Mouse (Mus musculus): ENCODE results near the gene Rhd. TPM values are rescaled to one million over a fixed set of nuclear protein-coding genes. Genes with fewer than 3 reads are reported as not detected.

The Rhd gene
- polyA plus RNA-seq, 1 experiment from 2014 or later: 0.32 TPM

GRCm38 (mm10) chr4:134869068-134869730 is 4.9 kb downstream of the Rhd start:
- ATAC-seq (replicated peaks; ENCODE audit: low FRiP score, low read depth): no peak
- Histone ChIP-seq H3K36me3 (ENCODE audit: insufficient read depth, low read length) (no peaks in the 10 kb centered on the region), H3K27me3 (ENCODE audit: insufficient read depth, low read length) (peaks cover 5% of the 10 kb centered on the region; the same call in 1 of the 2 replicates), H3K4me3 (replicated peaks; ENCODE audit: low read depth, low read length) (no peak overlapping the region), H3K9me3 (replicated peaks; ENCODE audit: low read length) (no peaks in the 10 kb centered on the region), H3K27ac (no peak overlapping the region), H3K9ac (ENCODE audit: low read depth, low read length) (0 out of 2 replicates have a peak overlapping the region, but pooled peaks have one; percentile 24), H3K4me1 (replicated peaks; ENCODE audit: insufficient read depth, low read length) (peaks cover 6% of the 10 kb centered on the region), H3K4me2 (ENCODE audit: low read length) (peak overlapping the region; percentile 39)
- no peak for DNase-seq (ENCODE audit: low spot score)
- WGBS: 16% methylated on average over 16 of the region's 16 CpGs
- TF ChIP-seq CTCF (IDR thresholded peaks at IDR 0.05; ENCODE audit: low read depth): no peak

GRCm38 (mm10) chr4:134869815-134870375 is 5.6 kb downstream of the Rhd start:
- H3K9me3 ChIP-seq (replicated peaks; ENCODE audit: low read length): no peaks in the 10 kb centered on the region
- H3K4me1 ChIP-seq (replicated peaks; ENCODE audit: insufficient read depth, low read length): peaks cover 6% of the 10 kb centered on the region
- 62% methylated on average over 7 of the region's 7 CpGs for WGBS
- peak; percentile 31 for DNase-seq (ENCODE audit: low spot score)
- 0 out of 2 replicates have a peak overlapping the region, but pooled peaks have one; percentile 24 for H3K9ac ChIP-seq (ENCODE audit: low read depth, low read length)
- TF ChIP-seq CTCF (IDR thresholded peaks at IDR 0.05; ENCODE audit: low read depth): no peak
- H3K27me3 ChIP-seq (ENCODE audit: insufficient read depth, low read length): peaks cover 5% of the 10 kb centered on the region; the same call in 1 of the 2 replicates
- no peak overlapping the region for H3K4me3 ChIP-seq (replicated peaks; ENCODE audit: low read depth, low read length)
- no peaks in the 10 kb centered on the region for H3K36me3 ChIP-seq (ENCODE audit: insufficient read depth, low read length)
- H3K27ac ChIP-seq: no peak overlapping the region
- peak overlapping the region; percentile 39 for H3K4me2 ChIP-seq (ENCODE audit: low read length)
- no peak for ATAC-seq (replicated peaks; ENCODE audit: low FRiP score, low read depth)

GRCm38 (mm10) chr4:134871477-134871876 is 7.1 kb downstream of the Rhd start:
- H3K36me3 ChIP-seq (ENCODE audit: insufficient read depth, low read length): no peaks in the 10 kb centered on the region
- no peak overlapping the region for H3K4me3 ChIP-seq (replicated peaks; ENCODE audit: low read depth, low read length)
- WGBS: 47% methylated on average over 4 of the region's 4 CpGs
- peaks cover 6% of the 10 kb centered on the region for H3K4me1 ChIP-seq (replicated peaks; ENCODE audit: insufficient read depth, low read length)
- H3K9ac ChIP-seq (ENCODE audit: low read depth, low read length): no peak overlapping the region
- DNase-seq (ENCODE audit: low spot score): no peak
- no peaks in the 10 kb centered on the region for H3K9me3 ChIP-seq (replicated peaks; ENCODE audit: low read length)
- no peak overlapping the region for H3K27ac ChIP-seq
- ATAC-seq (replicated peaks; ENCODE audit: low FRiP score, low read depth): no peak
- peaks cover 5% of the 10 kb centered on the region; the same call in 1 of the 2 replicates for H3K27me3 ChIP-seq (ENCODE audit: insufficient read depth, low read length)
- H3K4me2 ChIP-seq (ENCODE audit: low read length): no peak overlapping the region
- no peak for TF ChIP-seq CTCF (IDR thresholded peaks at IDR 0.05; ENCODE audit: low read depth)

GRCm38 (mm10) chr4:134871950-134872349 is 7.6 kb downstream of the Rhd start:
- 55% methylated on average over 2 of the region's 2 CpGs for WGBS
- Histone ChIP-seq H3K4me3 (replicated peaks; ENCODE audit: low read depth, low read length) (no peak overlapping the region), H3K27ac (no peak overlapping the region), H3K9ac (ENCODE audit: low read depth, low read length) (no peak overlapping the region), H3K27me3 (ENCODE audit: insufficient read depth, low read length) (peaks cover 5% of the 10 kb centered on the region; the same call in 1 of the 2 replicates), H3K9me3 (replicated peaks; ENCODE audit: low read length) (no peaks in the 10 kb centered on the region), H3K4me2 (ENCODE audit: low read length) (no peak overlapping the region), H3K4me1 (replicated peaks; ENCODE audit: insufficient read depth, low read length) (peaks cover 6% of the 10 kb centered on the region), H3K36me3 (ENCODE audit: insufficient read depth, low read length) (no peaks in the 10 kb centered on the region)
- no peak for DNase-seq (ENCODE audit: low spot score)
- no peak for TF ChIP-seq CTCF (IDR thresholded peaks at IDR 0.05; ENCODE audit: low read depth)
- no peak for ATAC-seq (replicated peaks; ENCODE audit: low FRiP score, low read depth)

- H3K36me3 ChIP-seq (ENCODE audit: insufficient read depth, low read length): no peaks in the 10 kb centered on the region
- 73% methylated on average over 9 of the region's 9 CpGs for WGBS
- DNase-seq (ENCODE audit: low spot score) (no peak), ATAC-seq (replicated peaks; ENCODE audit: low FRiP score, low read depth) (no peak)
- TF ChIP-seq CTCF (IDR thresholded peaks at IDR 0.05; ENCODE audit: low read depth): no peak
- no peaks in the 10 kb centered on the region for H3K4me1 ChIP-seq (replicated peaks; ENCODE audit: insufficient read depth, low read length)
- H3K27me3 ChIP-seq (ENCODE audit: insufficient read depth, low read length): no peaks in the 10 kb centered on the region
- no peak overlapping the region for H3K4me2 ChIP-seq (ENCODE audit: low read length)
- H3K4me3 ChIP-seq (replicated peaks; ENCODE audit: low read depth, low read length): no peak overlapping the region
- H3K9ac ChIP-seq (ENCODE audit: low read depth, low read length): no peak overlapping the region
- H3K27ac ChIP-seq: no peak overlapping the region
- no peaks in the 10 kb centered on the region for H3K9me3 ChIP-seq (replicated peaks; ENCODE audit: low read length)
Measured at GRCm38 (mm10) chr4:134876171-134876570, 11.8 kb downstream of the Rhd start.

GRCm38 (mm10) chr4:134879410-134879981 is 15.2 kb downstream of the Rhd start:
- 5% methylated on average over 17 of the region's 17 CpGs for whole genome bisulfite sequencing
- ATAC-seq (replicated peaks; ENCODE audit: low FRiP score, low read depth) (0 out of 2 replicates have a peak, but pooled peaks have one; percentile 40), DNase-seq (ENCODE audit: low spot score) (peak; percentile 88)
- no peak overlapping the region for H3K9ac ChIP-seq (ENCODE audit: low read depth, low read length)
- H3K27me3 ChIP-seq (ENCODE audit: insufficient read depth, low read length): no peaks in the 10 kb centered on the region
- H3K4me2 ChIP-seq (ENCODE audit: low read length): peak overlapping the region; percentile 52
- H3K36me3 ChIP-seq (ENCODE audit: insufficient read depth, low read length): no peaks in the 10 kb centered on the region
- H3K27ac ChIP-seq: no peak overlapping the region
- H3K9me3 ChIP-seq (replicated peaks; ENCODE audit: low read length): no peaks in the 10 kb centered on the region
- TF ChIP-seq CTCF (IDR thresholded peaks at IDR 0.05; ENCODE audit: low read depth): peak; percentile 87
- H3K4me3 ChIP-seq (replicated peaks; ENCODE audit: low read depth, low read length): peak overlapping the region; percentile 10
- H3K4me1 ChIP-seq (replicated peaks; ENCODE audit: insufficient read depth, low read length): no peaks in the 10 kb centered on the region

Measured in kidney, postnatal 0 days (tissue).